Mouse (Mus musculus): ENCODE results near the gene Hist1h4m.

DNA sequence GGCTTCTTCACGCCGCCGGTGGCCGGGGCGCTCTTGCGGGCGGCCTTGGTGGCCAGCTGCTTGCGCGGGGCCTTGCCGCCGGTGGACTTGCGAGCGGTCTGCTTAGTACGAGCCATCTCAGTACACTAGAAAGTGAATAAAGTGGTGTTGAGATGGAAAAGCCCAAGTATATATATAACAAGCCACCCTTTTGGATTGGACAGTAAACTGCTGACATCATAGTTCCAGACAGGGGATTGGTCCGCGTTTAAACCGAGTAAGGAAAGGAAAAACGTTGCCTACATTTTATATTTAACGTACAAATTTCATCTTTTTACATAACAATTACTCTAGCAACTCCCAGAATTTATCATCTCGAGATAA lies 28.3 kb upstream of the Hist1h4m start, which contains the start of gene Hist1h3i:
- no peak for TF ChIP-seq CTCF (conservative IDR thresholded peaks at IDR 0.05; ENCODE audit: insufficient read depth, insufficient read length, low read depth, low read length)
- no peak for TF ChIP-seq POLR2A (IDR thresholded peaks at IDR 0.05; ENCODE audit: low read depth, low read length)
